Mouse (Mus musculus): Measurements from ENCODE around the gene Izumo4. TPM values are rescaled to one million over a fixed set of nuclear protein-coding genes. Genes with fewer than 3 reads are reported as not detected.

The Izumo4 gene
- total and polyA plus RNA-seq, 2 experiments, result 18.3 to 49.7 TPM

- Histone ChIP-seq H3K27me3 (ENCODE audit: control insufficient read depth, insufficient read depth, low read length) (no peaks in the 10 kb centered on the region), H3K9ac (ENCODE audit: low read depth, low read length) (no peak overlapping the region), H3K27ac (replicated peaks; ENCODE audit: insufficient read depth, low read depth, low read length) (peak overlapping the region; percentile 66), H3K36me3 (ENCODE audit: control insufficient read depth, insufficient read depth, low read length) (no peaks in the 10 kb centered on the region), H3K79me2 (ENCODE audit: control insufficient read depth, insufficient read depth, low read length) (peaks cover 19% of the 10 kb centered on the region; the same call in 1 of the 2 replicates), H3K4me3 (ENCODE audit: insufficient read depth, low read depth, low read length) (no peak overlapping the region), H3K4me1 (ENCODE audit: control insufficient read depth, insufficient read depth, low read length) (peaks cover 17% of the 10 kb centered on the region)
- peak; percentile 81 for DNase-seq (ENCODE audit: extremely low read depth, low read depth, low spot score)
- no peak for TF ChIP-seq CTCF (IDR thresholded peaks at IDR 0.05; ENCODE audit: low read depth, low read length)
- 3% methylated on average over 6 of the region's 6 CpGs for WGBS
Measured at GRCm38 (mm10) chr10:80752079-80752625, 50.2 kb downstream of the Izumo4 start.

- WGBS, result 1% methylated on average over 57 of the region's 57 CpGs
- Histone ChIP-seq H3K79me2 (ENCODE audit: control insufficient read depth, insufficient read depth, low read length) (peaks cover 38% of the 10 kb centered on the region; the same call in 1 of the 2 replicates), H3K27ac (replicated peaks; ENCODE audit: insufficient read depth, low read depth, low read length) (peak within 1 kb of the TSS; percentile 60), H3K27me3 (ENCODE audit: control insufficient read depth, insufficient read depth, low read length) (no peaks in the 10 kb centered on the region), H3K9ac (ENCODE audit: low read depth, low read length) (peak within 1 kb of the TSS; percentile 97), H3K4me3 (ENCODE audit: insufficient read depth, low read depth, low read length) (peak within 1 kb of the TSS; percentile 90), H3K36me3 (ENCODE audit: control insufficient read depth, insufficient read depth, low read length) (no peaks in the 10 kb centered on the region), H3K4me1 (ENCODE audit: control insufficient read depth, insufficient read depth, low read length) (peaks cover 38% of the 10 kb centered on the region)
- TF ChIP-seq POLR2A (IDR thresholded peaks at IDR 0.05; ENCODE audit: extremely low read depth, insufficient read depth, low read length) (peak; percentile 8; the same call in 1 of the 2 replicates), CTCF (IDR thresholded peaks at IDR 0.05; ENCODE audit: low read depth, low read length) (no peak)
- DNase-seq (ENCODE audit: extremely low read depth, low read depth, low spot score), result peak; percentile 80
Measured at GRCm38 (mm10) chr10:80754594-80755290, 52.8 kb downstream of the Izumo4 start, which contains the start of gene Dot1l. Gene Dot1l, plus strand, starts transcription at chr10:80755206.

Other genes with a start within 250 kb of the Izumo4 start
- not detected in 2 replicates for gene Onecut3, start 207.3 kb upstream of the Izumo4 start, total RNA-seq (2014; rRNA removed)
- not detected in 2 replicates for gene Onecut3, start 207.3 kb upstream of the Izumo4 start, polyA plus RNA-seq (2012; rRNA removed)
- not detected in 2 replicates for gene Atp8b3, start 163.1 kb upstream of the Izumo4 start, total RNA-seq (2014; rRNA removed)
- gene Atp8b3, start 163.1 kb upstream of the Izumo4 start, polyA plus RNA-seq (2012; rRNA removed), result 0.04 TPM in 1 of 2 replicates, not detected in the other
- gene Rexo1, start 140.6 kb upstream of the Izumo4 start, total RNA-seq (2014; rRNA removed), result 4.4 and 5.5 TPM in 2 replicates
- 28.1 and 36.8 TPM in 2 replicates for gene Rexo1, start 140.6 kb upstream of the Izumo4 start, polyA plus RNA-seq (2012; rRNA removed)
- gene Klf16, start 124.9 kb upstream of the Izumo4 start, total RNA-seq (2014; rRNA removed), result 0.74 and 1.3 TPM in 2 replicates
- 4.2 and 5.5 TPM in 2 replicates for gene Klf16, start 124.9 kb upstream of the Izumo4 start, polyA plus RNA-seq (2012; rRNA removed)
- gene Abhd17a, start 111.8 kb upstream of the Izumo4 start, total RNA-seq (2014; rRNA removed), result 45.7 and 59.3 TPM in 2 replicates
- gene Abhd17a, start 111.8 kb upstream of the Izumo4 start, polyA plus RNA-seq (2012; rRNA removed), result 194 and 205 TPM in 2 replicates
- gene Scamp4, start 99.3 kb upstream of the Izumo4 start, total RNA-seq (2014; rRNA removed), result 7.6 and 11.4 TPM in 2 replicates
- gene Scamp4, start 99.3 kb upstream of the Izumo4 start, polyA plus RNA-seq (2012; rRNA removed), result 61.2 and 63.2 TPM in 2 replicates
- gene Adat3, start 99.3 kb upstream of the Izumo4 start, total RNA-seq (2014; rRNA removed), result 0.28 and 1.4 TPM in 2 replicates
- gene Adat3, start 99.3 kb upstream of the Izumo4 start, polyA plus RNA-seq (2012; rRNA removed), result 3.3 and 5.5 TPM in 2 replicates
- 0.28 and 0.34 TPM in 2 replicates for gene Gm49322, start 96.2 kb upstream of the Izumo4 start, total RNA-seq (2014; rRNA removed)
- 0.54 and 0.70 TPM in 2 replicates for gene Gm49322, start 96.2 kb upstream of the Izumo4 start, polyA plus RNA-seq (2012; rRNA removed)
- 54.4 and 56.1 TPM in 2 replicates for gene Csnk1g2, start 79.3 kb upstream of the Izumo4 start, total RNA-seq (2014; rRNA removed)
- 110 and 123 TPM in 2 replicates for gene Csnk1g2, start 79.3 kb upstream of the Izumo4 start, polyA plus RNA-seq (2012; rRNA removed)
- 16.2 and 19.7 TPM in 2 replicates for gene Btbd2, start 45.1 kb upstream of the Izumo4 start, total RNA-seq (2014; rRNA removed)
- 36.1 and 36.8 TPM in 2 replicates for gene Btbd2, start 45.1 kb upstream of the Izumo4 start, polyA plus RNA-seq (2012; rRNA removed)
- 88.6 and 119 TPM in 2 replicates for gene Mknk2, start 24.1 kb upstream of the Izumo4 start, total RNA-seq (2014; rRNA removed)
- gene Mknk2, start 24.1 kb upstream of the Izumo4 start, polyA plus RNA-seq (2012; rRNA removed), result 87.0 and 116 TPM in 2 replicates
- gene Mob3a, start 207 bp upstream of the Izumo4 start, total RNA-seq (2014; rRNA removed), result 3.5 and 5.2 TPM in 2 replicates
- 6.1 TPM in 2 replicates for gene Mob3a, start 207 bp upstream of the Izumo4 start, polyA plus RNA-seq (2012; rRNA removed)
- gene Ap3d1, start 40.1 kb downstream of the Izumo4 start, total RNA-seq (2014; rRNA removed), result 22.3 and 35.2 TPM in 2 replicates
- 38.1 and 49.2 TPM in 2 replicates for gene Ap3d1, start 40.1 kb downstream of the Izumo4 start, polyA plus RNA-seq (2012; rRNA removed)
- 2.4 and 3.6 TPM in 2 replicates for gene Dot1l, start 53.0 kb downstream of the Izumo4 start, total RNA-seq (2014; rRNA removed)
- 13.0 and 14.8 TPM in 2 replicates for gene Dot1l, start 53.0 kb downstream of the Izumo4 start, polyA plus RNA-seq (2012; rRNA removed)
- 6.7 and 8.6 TPM in 2 replicates for gene Sf3a2, start 96.0 kb downstream of the Izumo4 start, total RNA-seq (2014; rRNA removed)
- 12.7 and 17.8 TPM in 2 replicates for gene Sf3a2, start 96.0 kb downstream of the Izumo4 start, polyA plus RNA-seq (2012; rRNA removed)
- gene Plekhj1, start 96.4 kb downstream of the Izumo4 start, total RNA-seq (2014; rRNA removed), result 16.0 and 17.4 TPM in 2 replicates
- gene Plekhj1, start 96.4 kb downstream of the Izumo4 start, polyA plus RNA-seq (2012; rRNA removed), result 29.4 and 42.2 TPM in 2 replicates
- 0.13 and 0.18 TPM in 2 replicates for gene Amh, start 103.1 kb downstream of the Izumo4 start, total RNA-seq (2014; rRNA removed)
- 0.09 and 0.21 TPM in 2 replicates for gene Amh, start 103.1 kb downstream of the Izumo4 start, polyA plus RNA-seq (2012; rRNA removed)
- gene Jsrp1, start 111.3 kb downstream of the Izumo4 start, total RNA-seq (2014; rRNA removed), result not detected in 2 replicates
- gene Jsrp1, start 111.3 kb downstream of the Izumo4 start, polyA plus RNA-seq (2012; rRNA removed), result not detected in 2 replicates
- gene Oaz1, start 124.5 kb downstream of the Izumo4 start, total RNA-seq (2014; rRNA removed), result 527 and 614 TPM in 2 replicates
- gene Oaz1, start 124.5 kb downstream of the Izumo4 start, polyA plus RNA-seq (2012; rRNA removed), result 1,187 and 1,294 TPM in 2 replicates
- not detected in 2 replicates for gene Lingo3, start 141.9 kb downstream of the Izumo4 start, total RNA-seq (2014; rRNA removed)
- gene Lingo3, start 141.9 kb downstream of the Izumo4 start, polyA plus RNA-seq (2012; rRNA removed), result 0.05 TPM in 1 of 2 replicates, not detected in the other
- 61.3 and 61.6 TPM in 2 replicates for gene Lsm7, start 153.0 kb downstream of the Izumo4 start, total RNA-seq (2014; rRNA removed)
- gene Lsm7, start 153.0 kb downstream of the Izumo4 start, polyA plus RNA-seq (2012; rRNA removed), result 62.1 and 75.1 TPM in 2 replicates
- 6.5 and 10.4 TPM in 2 replicates for gene Sppl2b, start 153.1 kb downstream of the Izumo4 start, total RNA-seq (2014; rRNA removed)
- gene Sppl2b, start 153.1 kb downstream of the Izumo4 start, polyA plus RNA-seq (2012; rRNA removed), result 40.1 and 40.5 TPM in 2 replicates
- under 0.01 and 0.09 TPM in 2 replicates for gene Tmprss9, start 169.7 kb downstream of the Izumo4 start, total RNA-seq (2014; rRNA removed)
- gene Tmprss9, start 169.7 kb downstream of the Izumo4 start, polyA plus RNA-seq (2012; rRNA removed), result 0.04 and 0.05 TPM in 2 replicates
- 79.9 and 87.7 TPM in 2 replicates for gene Timm13, start 198.8 kb downstream of the Izumo4 start, total RNA-seq (2014; rRNA removed)
- gene Timm13, start 198.8 kb downstream of the Izumo4 start, polyA plus RNA-seq (2012; rRNA removed), result 369 and 388 TPM in 2 replicates
- 3.2 and 3.3 TPM in 2 replicates for gene Lmnb2, start 216.1 kb downstream of the Izumo4 start, total RNA-seq (2014; rRNA removed)
- 5.5 and 6.6 TPM in 2 replicates for gene Lmnb2, start 216.1 kb downstream of the Izumo4 start, polyA plus RNA-seq (2012; rRNA removed)
- gene Gadd45b, start 227.9 kb downstream of the Izumo4 start, total RNA-seq (2014; rRNA removed), result 2.1 and 8.3 TPM in 2 replicates
- 1.4 and 1.8 TPM in 2 replicates for gene Gadd45b, start 227.9 kb downstream of the Izumo4 start, polyA plus RNA-seq (2012; rRNA removed)

All from liver, adult 2 months (tissue).